Mouse (Mus musculus) MEL (cell line): ENCODE measurements at regions not wholly inside any gene's neighbourhood (a gene's known extent, or its start where the extent isn't known, plus 50 kb on each side); places are given as distances from the start of the nearest gene placed in this dataset.

Experiments
- CTCF ChIP-seq, 3 experiments: IDR thresholded peaks in 2 of 3; conservative IDR thresholded peaks in 1 of 3; 2 replicates each; pipeline ENCODE4 v1.5.1; 2011 to 2012; ENCODE audit warnings: low read length in 3 of 3, low read depth in 2 of 3, mild to moderate bottlenecking in 2 of 3, improper control_type of control experiment in 1 of 3, inconsistent platforms in 1 of 3, mixed read lengths in 1 of 3, moderate library complexity in 1 of 3; ENCODE audit not compliant: control insufficient read depth in 1 of 3, insufficient read depth in 1 of 3, poor library complexity in 1 of 3, severe bottlenecking in 1 of 3
- ELF1 ChIP-seq: IDR thresholded peaks from 2 replicates; pipeline ENCODE4 v1.6.1; 2014; ENCODE audit warnings: low read depth, mild to moderate bottlenecking, inconsistent platforms, low read length, improper control_type of control experiment, moderate library complexity
- EP300 ChIP-seq, 2 experiments: IDR thresholded peaks; 2 replicates each; pipeline ENCODE4 v1.6.1; 2011; ENCODE audit warnings: improper control_type of control experiment in 2 of 2, low read length in 2 of 2, low read depth in 1 of 2, mild to moderate bottlenecking in 1 of 2
- GABPA ChIP-seq: IDR thresholded peaks from 2 replicates; pipeline ENCODE4 v1.6.1; 2012; ENCODE audit warnings: low read depth, mild to moderate bottlenecking, inconsistent platforms, low read length, improper control_type of control experiment, moderate library complexity
- GATA1 ChIP-seq: IDR thresholded peaks from 2 replicates; pipeline ENCODE4 v1.6.1; 2011; ENCODE audit warnings: low read depth, low read length, improper control_type of control experiment
- HCFC1 ChIP-seq: IDR thresholded peaks from 2 replicates; pipeline ENCODE4 v1.6.1; 2012; ENCODE audit warnings: low read depth, mild to moderate bottlenecking, inconsistent platforms, low read length, improper control_type of control experiment, moderate library complexity
- KAT2A ChIP-seq: conservative IDR thresholded peaks from 2 replicates; pipeline ENCODE4 v1.6.1; 2012; ENCODE audit warnings: low read depth, low read length, improper control_type of control experiment, inconsistent platforms
- MYB ChIP-seq: IDR thresholded peaks from 2 replicates; pipeline ENCODE4 v1.6.1; 2011; ENCODE audit warnings: mild to moderate bottlenecking, low read depth, low read length, improper control_type of control experiment
- MYC ChIP-seq: IDR thresholded peaks from 2 replicates; pipeline ENCODE4 v1.6.1; 2011; ENCODE audit warnings: low read depth, mild to moderate bottlenecking, low read length, improper control_type of control experiment, moderate library complexity
- POLR2A ChIP-seq, 2 experiments: IDR thresholded peaks; 2 replicates each; pipeline ENCODE4 v1.6.1; 2011 to 2012; ENCODE audit warnings: low read length in 2 of 2, mild to moderate bottlenecking in 2 of 2, control low read depth in 1 of 2, improper control_type of control experiment in 1 of 2, low read depth in 1 of 2, moderate library complexity in 1 of 2; ENCODE audit not compliant: control insufficient read depth in 1 of 2, insufficient read depth in 1 of 2, poor library complexity in 1 of 2
- POLR2AphosphoS5 ChIP-seq: IDR thresholded peaks from 2 replicates; pipeline ENCODE4 v1.6.1; 2012; ENCODE audit warnings: low read depth, borderline replicate concordance, mild to moderate bottlenecking, inconsistent platforms, low read length, moderate library complexity, mixed read lengths
- SIN3A ChIP-seq: IDR thresholded peaks from 2 replicates; pipeline ENCODE4 v1.6.1; 2012; ENCODE audit warnings: low read length, improper control_type of control experiment, inconsistent platforms
- TCF12 ChIP-seq: IDR thresholded peaks from 2 replicates; pipeline ENCODE4 v1.6.1; 2014; ENCODE audit warnings: low read depth, mild to moderate bottlenecking, inconsistent platforms, low read length, improper control_type of control experiment, moderate library complexity
- USF1 ChIP-seq: IDR thresholded peaks from 2 replicates; pipeline ENCODE4 v1.6.1; 2014; ENCODE audit warnings: low read depth, mild to moderate bottlenecking, inconsistent platforms, low read length, improper control_type of control experiment, moderate library complexity

- TF ChIP-seq USF1 (no peak), TCF12 (no peak), EP300 (IDR thresholded peaks at IDR 0.05; ENCODE audit: low read depth in 1 of 2, low read length in 2 of 2) (no peak), SIN3A (no peak), MYB (no peak), POLR2AphosphoS5 (no peak), GATA1 (no peak), POLR2A (IDR thresholded peaks at IDR 0.05; ENCODE audit: control insufficient read depth in 1 of 2, insufficient read depth in 1 of 2, low read depth in 1 of 2, low read length in 2 of 2, poor library complexity in 1 of 2) (no peak), CTCF (IDR thresholded peaks at IDR 0.05 in 2 of 3, conservative IDR thresholded peaks at IDR 0.05 in 1 of 3; ENCODE audit: control insufficient read depth in 1 of 3, insufficient read depth in 1 of 3, low read depth in 2 of 3, low read length in 3 of 3, poor library complexity in 1 of 3, severe bottlenecking in 1 of 3) (no peak), ELF1 (no peak), GABPA (no peak), HCFC1 (no peak), KAT2A (no peak), MYC (no peak)
Measured at GRCm38 (mm10) chr5:37967106-37967913, 71.2 kb upstream of the Stx18 start.
